Mouse (Mus musculus) cerebral cortex, adult 2 months (tissue): Measurements from ENCODE around the gene Olfr552.

ENCODE experiments used
- WGBS: fragments of 180-500 bp; shearing (Covaris S2); methylation state at CpG from one replicate; pipeline ENCODE4 v1.1.7; 2018; 5-methylcytosine and 5-hydroxymethylcytosine counted together

Gene Olfr552

DNA sequence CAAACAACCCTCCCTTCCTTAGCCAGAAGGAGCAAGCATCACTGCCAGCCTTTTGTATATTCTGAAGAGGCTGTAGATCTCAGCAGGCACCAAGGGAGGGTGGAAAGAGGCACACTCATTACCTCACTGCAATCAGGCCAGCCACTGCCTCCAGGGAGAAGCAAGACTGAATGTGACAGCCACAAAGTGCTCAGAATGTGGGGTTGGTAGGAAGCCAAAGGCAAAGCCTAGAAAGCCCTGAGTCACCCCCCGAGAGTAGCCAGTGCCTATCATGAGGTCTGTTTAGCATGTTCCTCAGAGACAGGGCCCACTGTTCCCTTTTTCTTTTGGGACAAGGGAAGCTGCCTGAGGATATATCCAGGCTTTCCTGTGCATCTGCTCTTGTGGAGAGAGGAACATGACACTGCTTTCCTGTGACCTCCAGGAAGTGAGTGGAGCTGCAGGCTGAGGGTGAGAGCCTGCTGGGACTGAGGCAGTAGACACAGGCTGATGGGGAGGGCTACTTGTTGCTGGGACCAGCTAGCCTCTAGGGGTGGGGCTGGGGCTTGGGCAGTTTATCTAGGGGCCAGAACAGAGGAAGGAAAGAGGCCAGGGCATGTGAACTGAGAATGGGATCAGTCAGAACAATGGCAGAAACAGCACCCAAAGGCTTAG is at the start of gene Olfr552:
Gene Olfr552 (plus strand): TSS at position 393 of the 654 bp plus-strand sequence.
- 45% methylated on average over 1 of the region's 1 CpGs for WGBS

DNA sequence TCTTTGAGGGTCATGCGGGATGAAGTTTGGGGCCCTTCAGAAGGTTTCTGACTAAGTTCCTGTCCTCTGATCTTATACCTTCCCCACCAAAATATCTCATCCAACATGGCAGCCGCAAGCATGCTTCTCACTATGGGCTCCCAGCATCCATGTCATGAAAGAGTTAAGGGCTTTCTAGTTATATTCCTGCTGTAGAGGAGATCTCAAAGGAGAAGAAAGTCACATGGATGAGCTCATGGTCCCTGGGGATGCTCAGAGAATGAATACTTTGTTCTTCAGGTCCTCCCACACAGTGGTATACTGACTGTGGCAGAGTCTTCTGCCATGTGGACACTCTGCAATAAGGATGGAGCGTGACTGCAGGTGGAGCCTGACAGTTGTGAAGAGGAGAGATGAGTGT is 48.0 kb upstream of the Olfr552 start, which contains the start of gene Olfr549:
Gene Olfr549 (plus strand): TSS at position 301 of the 400 bp plus-strand sequence.
- WGBS, result 88% methylated on average over 3 of the region's 3 CpGs

DNA sequence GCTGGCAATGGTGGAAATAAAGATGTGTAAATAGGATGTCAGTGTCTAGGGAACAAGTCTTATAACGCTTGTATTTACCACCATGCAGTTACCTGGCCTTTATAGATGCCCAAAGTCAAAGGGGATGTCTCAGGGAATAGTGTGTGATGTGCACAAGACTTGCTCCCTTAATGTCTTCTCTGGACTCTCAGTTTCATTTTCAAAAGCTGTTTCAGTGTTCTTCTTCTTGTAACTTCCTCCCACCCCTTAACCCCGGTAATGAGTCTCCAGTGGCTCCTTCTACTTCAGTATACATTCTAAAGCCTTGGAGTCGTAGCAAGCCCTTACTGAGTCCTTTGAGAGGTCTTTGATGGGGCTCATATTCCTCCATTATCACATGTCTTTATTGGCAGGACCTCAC is 44.3 kb upstream of the Olfr552 start:
- 89% methylated on average over 3 of the region's 3 CpGs for WGBS

DNA sequence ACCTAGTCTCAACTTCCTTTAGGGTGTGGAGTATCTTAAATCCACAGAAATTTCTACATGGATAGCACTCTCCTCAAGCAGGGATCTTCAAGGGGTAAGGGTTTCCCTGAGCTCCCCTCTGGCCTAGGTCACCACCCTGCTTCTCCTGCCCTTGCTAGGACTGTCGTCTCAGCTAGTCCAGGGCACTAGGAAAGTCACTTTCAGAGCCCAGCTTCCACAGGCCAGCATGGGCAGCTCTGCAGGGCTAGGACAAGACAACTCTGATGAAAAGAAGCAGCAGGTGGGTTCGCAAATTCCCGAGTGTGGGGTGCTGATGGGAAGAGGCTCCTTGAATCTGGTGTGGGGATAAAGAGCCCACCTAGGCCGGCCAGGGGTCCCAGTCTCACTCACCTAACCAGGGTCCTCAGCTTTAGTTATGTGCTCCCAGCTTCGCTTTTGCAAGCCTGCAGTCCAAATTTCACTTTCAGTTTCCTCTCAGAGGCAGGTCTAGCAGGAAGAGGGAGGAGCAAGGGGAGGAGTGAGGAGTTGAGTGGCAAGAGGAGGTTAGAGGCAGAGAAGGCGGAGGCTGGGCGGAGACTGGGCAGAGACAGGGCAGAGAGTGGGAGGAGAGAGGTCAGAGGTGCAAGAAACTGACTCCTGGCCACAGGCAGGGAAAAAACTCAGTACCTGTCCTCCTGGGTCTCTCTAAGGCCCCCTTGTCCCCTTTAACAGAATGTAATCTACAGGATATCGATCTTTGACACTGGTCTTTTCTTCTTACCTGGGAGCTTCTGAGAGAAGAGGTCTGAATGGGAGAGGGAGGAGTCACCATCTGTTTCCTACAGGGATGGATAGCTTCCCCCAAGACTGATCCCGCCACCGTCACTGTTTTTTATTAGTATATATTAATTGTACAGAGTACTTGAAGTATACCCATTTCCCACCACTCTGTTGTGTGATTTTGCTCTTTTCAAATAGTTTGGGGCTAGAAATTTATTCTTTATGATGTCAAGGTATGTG is 32.3 kb upstream of the Olfr552 start, which contains the start of gene Trim21:
Gene Trim21 (minus strand): TSS at position 488 of the 999 bp plus-strand sequence.
- 33% methylated on average over 10 of the region's 10 CpGs for WGBS

DNA sequence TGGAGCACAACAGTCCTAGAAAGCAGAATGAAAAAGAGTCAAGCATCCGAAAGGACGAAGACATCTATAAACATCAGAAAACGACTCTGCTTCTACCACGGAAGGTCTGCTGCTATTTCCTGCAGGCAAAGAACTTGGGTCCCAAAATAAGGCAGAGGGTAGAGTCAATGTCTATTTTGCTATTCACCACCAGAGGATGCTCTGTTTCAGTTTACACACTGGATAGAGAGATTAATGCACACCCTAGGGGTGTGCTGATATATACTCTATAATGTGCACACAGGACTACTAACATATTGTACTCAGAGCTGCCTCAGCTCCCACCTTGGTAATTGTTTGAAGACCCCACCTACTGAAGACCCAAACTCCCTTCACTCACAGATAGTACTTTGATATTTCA is 31.4 kb upstream of the Olfr552 start:
- WGBS, result 91% methylated on average over 4 of the region's 4 CpGs

DNA sequence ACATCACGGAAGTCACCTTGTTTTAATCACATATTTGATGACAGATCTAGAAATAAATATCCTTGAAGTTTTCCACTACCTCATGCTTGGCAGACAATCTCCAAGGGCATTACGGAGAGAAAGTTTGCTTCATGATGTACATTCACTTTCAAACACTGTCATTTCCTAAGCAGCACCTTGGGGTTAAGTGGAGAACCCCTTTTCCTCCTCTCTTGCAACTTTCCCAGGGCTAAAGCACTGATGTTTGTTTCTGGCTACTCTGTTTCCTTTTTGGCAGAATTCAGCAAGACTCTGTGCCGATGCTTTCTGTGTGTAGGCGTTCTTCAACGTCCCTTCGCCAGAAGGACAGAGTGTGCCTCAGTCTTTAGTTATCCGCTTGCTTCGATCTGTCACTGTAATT is 26.4 kb upstream of the Olfr552 start, which contains the start of gene Olfr550:
Gene Olfr550 (plus strand): TSS at position 301 of the 400 bp plus-strand sequence.
- WGBS, result 69% methylated on average over 8 of the region's 8 CpGs

DNA sequence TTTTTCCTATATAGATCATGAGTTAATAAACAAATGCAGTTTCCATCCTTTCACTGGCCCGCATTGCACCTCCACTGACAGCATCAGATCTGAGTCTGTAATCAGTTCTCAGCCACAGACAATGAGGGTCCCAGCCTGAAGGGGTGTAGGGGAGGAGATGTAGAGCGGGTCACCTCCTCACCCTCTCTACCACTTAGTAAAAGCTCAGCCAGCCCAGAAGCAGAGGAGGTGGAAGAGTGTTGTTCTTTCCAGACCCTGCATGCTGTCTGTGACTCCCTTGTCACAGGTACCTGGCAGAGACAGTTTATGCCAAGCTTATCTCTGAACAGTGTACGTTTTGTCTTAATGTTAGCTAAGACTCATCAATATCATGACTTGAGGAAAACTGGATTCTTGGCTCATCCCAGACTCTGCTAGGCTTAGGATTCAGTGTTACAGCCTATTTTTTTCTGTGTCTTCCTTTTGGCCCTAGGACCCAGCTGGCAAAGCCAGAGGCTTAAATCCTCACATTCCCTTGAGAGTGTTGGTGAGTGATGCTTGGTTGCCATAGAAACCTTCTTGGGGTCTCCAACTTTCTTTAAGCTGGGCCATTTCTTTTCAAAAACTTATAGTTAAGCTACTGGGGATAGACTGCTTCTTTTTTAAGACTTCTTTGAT is 24.3 kb upstream of the Olfr552 start:
- 76% methylated on average over 3 of the region's 3 CpGs for WGBS

DNA sequence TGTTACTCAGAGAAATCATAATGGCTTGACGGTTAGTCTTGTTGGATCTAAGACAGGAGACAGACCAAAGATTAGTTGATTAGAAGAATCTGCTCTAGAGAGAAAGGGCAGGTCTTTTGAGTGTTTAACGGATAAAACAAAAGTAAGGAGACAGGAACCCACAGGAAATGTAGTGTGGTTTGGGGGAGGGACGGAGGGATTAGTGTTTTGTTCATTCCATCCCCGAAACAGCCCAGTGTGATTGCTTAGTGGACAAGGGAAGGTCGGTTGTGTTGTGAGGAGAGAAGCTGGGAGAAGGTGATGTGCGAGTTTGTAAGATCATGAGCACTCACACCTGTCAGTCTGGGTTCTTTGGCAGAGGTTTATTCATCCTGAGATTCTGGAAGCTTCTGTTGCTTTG is 21.6 kb upstream of the Olfr552 start:
- WGBS, result 64% methylated on average over 6 of the region's 6 CpGs

DNA sequence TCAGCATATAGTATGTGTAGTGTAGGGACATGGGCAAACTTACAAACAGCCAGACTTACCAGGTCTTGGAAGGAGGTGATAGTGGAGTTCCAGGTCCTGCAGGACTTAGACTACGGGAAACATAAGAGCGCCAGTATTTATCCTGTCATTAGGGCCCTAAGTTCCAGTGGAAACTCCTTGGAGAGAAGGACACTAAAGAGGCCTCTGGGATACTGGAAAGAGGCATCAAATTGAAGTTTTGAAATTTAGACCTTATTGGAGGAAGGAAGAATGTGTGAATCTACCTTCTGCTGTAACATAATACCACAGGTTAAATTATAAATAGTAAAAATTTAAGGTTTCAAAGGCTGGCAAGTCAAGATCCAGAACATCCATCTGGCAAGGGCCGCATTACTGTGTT is 5.8 kb upstream of the Olfr552 start, which contains the start of gene Olfr551:
Gene Olfr551 (minus strand): TSS at position 101 of the 400 bp plus-strand sequence.
- WGBS, result 94% methylated on average over 3 of the region's 3 CpGs

DNA sequence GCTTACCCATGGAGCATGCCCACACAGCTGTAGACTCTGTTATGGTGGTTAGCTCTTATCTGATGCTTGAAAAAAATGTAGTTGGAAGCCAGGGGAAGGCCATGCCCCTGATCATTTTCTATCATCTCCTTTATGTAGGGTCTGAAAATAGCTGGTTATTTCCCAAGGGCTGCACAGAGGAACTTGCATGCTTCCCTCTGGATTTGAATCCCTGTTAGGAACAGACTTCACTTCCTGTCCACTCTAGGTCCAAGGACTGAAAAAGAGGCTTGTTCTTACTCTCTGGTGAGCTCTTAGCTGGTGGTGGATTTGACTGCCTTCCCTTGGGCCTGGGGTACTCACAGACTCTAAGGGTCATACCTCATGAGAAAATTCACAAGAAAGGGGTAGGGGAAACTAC is 20.5 kb downstream of the Olfr552 start, which contains the start of gene Olfr553:
Gene Olfr553 (minus strand): TSS at position 101 of the 400 bp plus-strand sequence.

DNA sequence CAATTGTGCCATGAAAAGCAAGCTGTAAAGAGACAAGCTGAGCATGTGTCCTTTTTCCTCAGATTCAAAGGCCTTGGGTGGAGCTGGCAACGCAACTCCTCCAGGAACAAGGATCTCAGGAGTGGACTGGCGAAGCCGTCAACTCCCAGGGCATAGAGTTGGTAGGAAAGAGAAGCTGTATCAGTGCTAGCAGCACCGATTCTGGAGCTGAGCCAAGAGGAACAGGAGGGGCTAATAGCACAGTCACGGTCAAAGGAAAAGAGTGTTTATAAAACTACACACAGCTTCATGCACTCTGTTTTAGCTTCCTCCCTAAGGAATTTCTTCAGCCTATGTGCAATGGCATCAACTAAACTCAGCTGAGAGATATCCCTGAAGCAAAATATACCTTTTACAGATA is 22.0 kb downstream of the Olfr552 start:
- 60% methylated on average over 5 of the region's 5 CpGs for WGBS

DNA sequence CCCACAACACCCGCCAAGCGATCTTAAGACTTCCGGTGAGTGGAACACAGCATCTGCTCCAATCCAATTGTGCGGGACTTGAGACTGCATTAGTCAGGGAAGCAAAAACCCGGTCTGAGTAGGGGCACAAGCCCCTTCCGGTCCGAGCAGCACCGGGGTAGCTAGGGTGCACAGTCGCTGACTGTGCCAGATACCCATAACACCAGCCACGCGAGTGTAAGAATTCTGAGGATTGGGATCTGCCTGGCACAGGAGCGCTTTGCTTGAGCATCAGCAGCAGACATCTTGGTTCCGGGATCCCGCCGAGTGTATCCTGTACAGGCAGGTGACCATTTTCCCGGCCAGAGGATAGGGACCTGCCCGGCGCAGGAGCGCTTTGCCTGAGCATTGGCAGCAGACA is 22.8 kb downstream of the Olfr552 start:
- WGBS, result 89% methylated on average over 19 of the region's 19 CpGs

DNA sequence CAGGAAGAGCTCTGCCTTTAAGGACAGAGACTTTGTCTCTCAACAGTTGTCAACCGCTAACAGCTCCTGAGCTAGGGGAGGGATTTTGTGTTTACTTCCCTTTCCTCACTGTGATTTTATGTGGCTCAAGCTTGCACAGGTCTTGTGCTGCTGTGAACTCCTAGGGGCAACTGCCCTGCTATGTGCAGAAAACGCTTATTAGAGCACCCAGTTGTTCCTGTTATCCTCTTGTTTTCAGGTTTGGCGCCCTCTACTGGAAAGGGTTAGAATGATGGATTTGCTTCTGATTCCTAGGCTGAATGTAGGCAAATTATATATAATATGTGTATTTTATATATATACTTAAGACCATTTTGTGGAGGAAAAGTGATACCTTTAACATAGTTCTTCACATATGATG is 39.1 kb downstream of the Olfr552 start:
- WGBS, result 39% methylated on average over 3 of the region's 3 CpGs

DNA sequence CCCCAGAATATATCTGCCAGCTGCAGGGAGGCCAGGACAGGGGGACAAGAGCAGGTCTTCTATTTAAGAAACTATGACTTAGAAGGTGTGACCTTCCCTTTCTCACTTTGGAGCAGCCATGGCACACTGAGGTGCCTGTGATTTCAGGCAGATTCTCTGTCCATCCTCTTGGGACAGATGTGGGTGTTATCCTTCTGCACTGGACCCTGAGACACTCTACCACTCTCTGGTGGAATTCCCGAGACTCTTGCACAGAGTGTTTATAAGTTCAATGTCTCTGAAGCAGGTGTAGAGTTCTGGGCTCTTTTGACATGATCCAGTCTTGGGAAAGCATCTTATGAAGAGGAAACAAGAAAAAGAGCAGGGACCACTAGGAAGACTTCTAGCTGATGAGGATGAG is 40.6 kb downstream of the Olfr552 start, which contains the start of gene Olfr554:
Gene Olfr554 (plus strand): TSS at position 301 of the 400 bp plus-strand sequence.
- 82% methylated on average over 1 of the region's 1 CpGs for WGBS

DNA sequence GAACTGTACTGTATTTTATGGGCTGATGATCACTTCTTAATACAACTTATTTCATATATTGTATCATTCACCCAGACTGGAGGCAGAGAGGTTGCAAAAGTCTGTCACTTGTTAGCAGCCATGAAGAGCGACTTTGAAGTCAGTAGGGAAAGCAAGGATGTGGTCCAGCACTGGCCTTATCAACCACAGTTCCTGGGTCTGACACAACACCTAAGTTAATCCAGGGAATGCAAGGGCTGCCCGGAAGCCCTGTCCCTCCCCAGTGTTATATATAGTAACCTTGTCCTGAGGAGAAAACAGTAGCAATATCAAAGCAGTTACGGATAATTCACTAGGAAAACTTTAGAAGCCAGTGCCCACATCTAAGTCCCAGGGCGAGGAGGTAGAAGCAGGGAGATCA is 47.4 kb downstream of the Olfr552 start:
- WGBS, result 85% methylated on average over 4 of the region's 4 CpGs
